Mouse (Mus musculus): ENCODE data around the gene Gm43064.

DNA sequence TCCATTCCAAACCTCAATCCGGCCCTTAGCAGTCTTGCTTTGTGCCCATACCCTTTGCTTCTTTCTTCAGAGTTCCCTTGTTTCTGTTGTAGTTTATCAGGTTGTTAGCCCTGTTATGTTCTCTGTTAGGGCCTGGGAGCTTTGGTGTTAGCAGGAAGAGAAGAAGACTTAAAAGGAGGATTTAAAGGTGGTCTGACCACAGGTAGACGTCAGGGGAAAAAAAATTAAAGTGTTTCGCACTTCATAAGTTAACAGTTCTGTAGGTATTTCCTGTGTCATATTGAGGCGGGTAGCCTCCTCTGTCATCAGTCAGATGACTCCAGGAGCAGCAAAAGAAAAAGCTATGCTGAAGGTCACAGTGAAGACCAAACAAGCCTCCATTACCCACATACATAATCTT lies 58.6 kb downstream of the Gm43064 start:
- TF ChIP-seq MAFK (IDR thresholded peaks at IDR 0.05; ENCODE audit: insufficient read depth, low read depth, low read length), result no peak
- no peak for TF ChIP-seq HCFC1 (IDR thresholded peaks at IDR 0.05; ENCODE audit: borderline replicate concordance, insufficient read depth, low read length)
- TF ChIP-seq ZC3H11A (IDR thresholded peaks at IDR 0.05; ENCODE audit: borderline replicate concordance, low read depth, low read length), result no peak
